Mouse (Mus musculus) brain, embryonic 14.5 days (tissue): ENCODE measurements around the gene Fras1. TPM values are rescaled to one million over a fixed set of nuclear protein-coding genes. Genes with fewer than 3 reads are reported as not detected.
A peak's percentile ranks its signal among the peaks of the same experiment; 100 is the strongest.

Experiments used
- DNase-seq: peaks from one replicate; pipeline ENCODE4 v3.0.0-alpha.2; 2011; ENCODE audit warnings: low read depth
- CTCF ChIP-seq: fragments of 200-500 bp; IDR thresholded peaks from 2 replicates; pipeline ENCODE4 v1.5.1; 2012; ENCODE audit warnings: inconsistent platforms, mild to moderate bottlenecking, moderate library complexity, borderline replicate concordance; ENCODE audit not compliant: insufficient read depth, insufficient read length; ENCODE audit errors: extremely low read depth
- POLR2A ChIP-seq: fragments of 200-500 bp; IDR thresholded peaks from 2 replicates; pipeline ENCODE4 v1.6.1; 2012; ENCODE audit warnings: mild to moderate bottlenecking, inconsistent platforms, borderline replicate concordance; ENCODE audit not compliant: poor library complexity, insufficient read depth, insufficient read length, severe bottlenecking; ENCODE audit errors: extremely low read depth
- polyA plus RNA-seq: library from polyadenylated mRNA; depleted of rRNA; stranded (reverse); fragments of >200 nt; gene quantifications from 2 replicates; pipeline ENCODE4 v1.2.3, GENCODE M21; 2012

Fras1 gene
- polyA plus RNA-seq, 1 experiment, result 5.9 TPM

GRCm38 (mm10) chr5:96584730-96585129 is 211.0 kb downstream of the Fras1 start:
- no peak for DNase-seq
- no peak for TF ChIP-seq POLR2A
- TF ChIP-seq CTCF, result no peak

GRCm38 (mm10) chr5:96590621-96591020 is 216.9 kb downstream of the Fras1 start:
- TF ChIP-seq POLR2A, result no peak
- DNase-seq, result no peak

DNA sequence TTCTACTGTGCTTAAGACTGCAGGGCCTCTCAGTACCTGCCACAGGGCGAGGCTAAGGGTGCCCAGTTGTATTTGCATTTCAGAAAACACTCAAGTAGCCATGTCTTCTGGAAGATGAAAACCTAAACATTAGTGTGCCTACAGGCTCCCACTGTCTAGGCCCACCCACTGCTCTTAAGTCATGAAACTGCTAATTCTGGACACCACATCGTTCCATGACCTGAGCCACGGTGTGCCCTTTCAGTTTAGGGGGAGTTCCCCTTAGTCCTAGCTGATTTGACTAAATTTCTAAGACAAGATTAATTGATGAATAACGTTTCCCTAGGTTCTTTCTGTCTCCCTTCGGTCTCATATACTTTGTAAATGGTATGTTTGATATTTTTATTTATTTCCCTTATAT is 222.0 kb downstream of the Fras1 start:
- no peak for DNase-seq
- TF ChIP-seq POLR2A (no peak), CTCF (no peak)

DNA sequence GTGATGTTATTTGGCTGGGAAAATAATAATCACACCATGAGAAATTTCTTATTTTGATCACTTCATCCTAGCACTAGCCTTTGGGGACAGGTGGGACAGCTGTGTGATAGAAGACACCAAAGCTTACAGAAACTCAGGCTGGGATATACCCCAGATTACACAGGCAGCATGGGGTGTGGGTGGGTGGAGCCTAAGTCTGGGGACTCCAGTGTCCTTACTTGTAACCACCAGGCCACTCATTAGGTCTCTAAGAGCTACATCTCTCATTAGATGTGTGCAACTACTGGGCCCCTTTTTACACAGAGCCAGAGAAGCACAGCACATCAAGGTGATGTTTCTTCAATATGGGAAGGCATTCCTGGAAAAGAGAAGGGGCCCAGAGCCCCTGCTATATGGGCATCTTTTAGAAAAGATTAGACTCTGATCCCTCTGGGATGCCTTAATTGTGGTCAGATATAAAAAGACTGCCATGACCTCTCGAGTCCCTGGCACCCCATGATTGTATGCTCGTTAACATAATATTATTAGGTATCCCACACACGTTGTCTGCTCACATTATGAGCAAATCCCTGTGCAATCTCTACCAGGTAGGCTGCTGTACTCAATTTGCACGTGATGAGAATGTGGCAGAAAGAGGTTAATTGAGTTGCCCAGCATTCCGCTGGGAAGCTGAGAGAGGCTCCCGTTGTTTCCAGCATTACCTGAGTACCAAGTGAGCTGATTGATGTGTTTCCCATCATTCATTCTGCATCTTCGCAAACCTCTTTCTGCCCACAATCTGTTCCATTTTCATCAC is 230.4 kb downstream of the Fras1 start:
- TF ChIP-seq CTCF (no peak), POLR2A (no peak)
- peak; percentile 68 for DNase-seq

GRCm38 (mm10) chr5:96608036-96608435 is 234.3 kb downstream of the Fras1 start:
- no peak for DNase-seq
- no peak for TF ChIP-seq CTCF
- no peak for TF ChIP-seq POLR2A

DNA sequence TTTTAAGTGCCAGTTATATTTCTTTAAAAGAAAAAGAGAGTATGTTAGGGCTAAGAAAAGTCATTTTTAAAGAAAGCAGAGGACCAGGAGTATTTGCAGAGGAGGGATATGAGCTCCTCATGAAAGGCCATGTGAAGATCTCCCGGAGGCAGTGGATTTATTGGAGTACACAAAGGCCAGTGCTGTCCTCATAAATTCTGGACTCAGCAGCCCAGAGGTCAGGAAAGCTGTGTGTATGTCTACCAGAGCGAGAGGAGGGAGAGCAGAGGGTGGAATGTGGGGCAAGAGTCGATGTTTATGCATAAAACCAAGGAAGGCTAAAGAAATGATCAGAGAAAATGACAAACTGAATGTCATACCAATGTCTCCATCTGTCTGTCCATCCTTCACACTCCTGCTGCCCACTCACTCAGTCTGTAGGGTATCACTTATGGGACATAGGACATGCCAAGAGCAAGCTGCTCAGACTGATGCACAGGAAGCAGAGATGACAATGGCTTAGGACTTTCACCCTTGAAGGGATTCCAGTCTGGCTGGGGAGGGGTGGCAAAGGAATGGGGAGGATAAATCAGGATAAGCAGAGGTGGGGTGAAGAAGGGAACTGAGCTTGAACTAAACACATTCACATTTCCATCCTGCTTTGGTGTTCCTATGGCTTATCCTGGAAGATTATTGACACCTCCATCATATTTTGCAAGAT is 235.0 kb downstream of the Fras1 start:
- DNase-seq, result no peak
- TF ChIP-seq CTCF (no peak), POLR2A (no peak)

DNA sequence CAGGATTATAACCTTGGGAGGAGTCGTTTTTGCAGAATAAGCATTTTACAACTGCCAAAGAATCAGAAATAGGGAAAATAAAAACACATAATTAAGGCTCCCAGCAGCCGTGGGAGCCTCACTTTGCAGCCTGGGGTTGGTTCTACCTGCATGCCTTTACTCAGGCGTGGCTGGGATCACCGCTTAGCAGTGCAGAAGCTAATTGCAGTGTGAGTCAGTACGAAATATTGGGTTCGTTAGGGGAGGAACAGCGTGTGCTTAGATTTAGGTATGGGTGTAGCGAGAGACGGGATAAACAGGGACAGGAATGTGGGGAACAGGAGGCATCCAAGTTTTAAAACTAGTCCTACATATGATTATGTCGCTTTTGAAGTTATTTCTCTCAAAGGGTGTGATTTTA is 238.3 kb downstream of the Fras1 start:
- DNase-seq, result no peak
- TF ChIP-seq CTCF (no peak), POLR2A (no peak)

DNA sequence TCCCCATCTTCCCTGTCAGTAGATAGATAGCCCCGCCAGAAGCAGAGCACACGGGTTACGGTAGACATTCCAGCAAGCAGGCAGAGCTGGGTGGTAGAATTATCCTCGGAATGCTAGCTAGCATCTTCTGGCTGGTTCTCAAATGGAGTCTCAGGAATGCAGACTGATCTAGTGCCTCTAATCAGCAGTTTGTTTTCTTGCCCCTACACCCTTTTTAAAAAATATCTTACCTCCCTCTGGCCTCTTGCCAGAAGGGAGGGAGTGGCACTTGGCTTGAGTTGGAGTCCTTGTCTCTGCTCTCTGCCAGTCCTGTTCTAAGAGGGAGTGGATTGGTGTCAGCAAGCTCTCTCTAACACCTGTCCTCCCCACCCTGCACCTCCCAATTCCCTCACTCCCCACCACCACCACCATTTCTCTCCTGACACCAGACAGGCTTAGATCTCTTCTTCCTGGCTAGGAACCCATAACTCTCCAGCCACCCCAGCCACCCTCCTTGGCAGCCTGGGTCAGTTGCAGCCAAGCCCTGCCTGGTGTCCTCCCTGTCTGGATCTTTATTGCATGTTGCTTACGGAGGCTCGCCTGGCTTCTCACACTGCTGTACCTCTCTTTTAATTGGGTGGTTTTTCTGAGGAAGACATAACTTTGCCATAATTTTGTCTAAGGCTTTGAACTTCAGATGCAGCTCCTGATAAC is 243.3 kb downstream of the Fras1 start:
- no peak for DNase-seq

DNA sequence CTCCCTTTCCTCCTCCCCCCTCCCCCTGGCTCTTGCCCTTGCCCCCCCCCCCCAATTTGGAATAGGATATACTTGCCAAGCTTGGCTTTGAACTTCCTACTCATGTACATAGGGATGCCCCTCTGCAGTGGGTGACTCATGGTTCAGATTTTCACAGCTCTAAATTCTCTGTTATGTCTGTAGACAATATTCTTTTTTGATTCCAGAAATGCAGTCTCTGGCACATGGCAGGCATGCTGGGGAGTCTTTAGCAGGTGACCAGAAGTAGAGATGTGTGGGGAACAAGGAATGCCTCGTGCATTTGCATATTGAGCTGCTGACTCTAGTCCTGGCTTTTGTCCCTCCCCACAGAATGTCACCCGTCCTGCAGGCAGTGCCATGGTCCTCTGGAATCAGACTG is 244.3 kb downstream of the Fras1 start:
- TF ChIP-seq CTCF (no peak), POLR2A (no peak)
- DNase-seq, result no peak

More for the DNA sequence above, 243.3 kb downstream of the Fras1 start:
- no peak for TF ChIP-seq POLR2A
- TF ChIP-seq CTCF, result no peak

DNA sequence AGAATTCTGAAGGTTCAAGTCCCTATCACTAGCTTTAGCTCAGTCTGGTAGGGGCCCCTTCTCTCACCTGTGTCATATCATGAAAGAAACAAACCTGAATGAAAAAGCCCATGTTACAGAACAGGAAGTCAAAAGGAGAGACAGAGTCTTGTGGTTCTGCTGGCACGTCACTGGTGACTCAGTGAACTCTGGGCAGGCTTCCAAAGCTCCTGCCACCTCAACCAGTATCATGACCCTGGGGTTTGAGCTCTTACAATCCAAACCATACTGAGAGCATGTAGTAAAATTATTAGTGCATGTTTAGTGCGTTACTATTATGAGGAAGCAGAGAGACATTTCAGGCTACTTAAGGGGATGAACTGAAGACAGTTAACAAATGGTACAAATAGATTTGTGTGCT is 246.5 kb downstream of the Fras1 start:
- TF ChIP-seq POLR2A (no peak), CTCF (no peak)
- DNase-seq, result no peak

- no peak for DNase-seq
- TF ChIP-seq POLR2A (no peak), CTCF (no peak)
Measured at GRCm38 (mm10) chr5:96620618-96621017, 246.9 kb downstream of the Fras1 start.

DNA sequence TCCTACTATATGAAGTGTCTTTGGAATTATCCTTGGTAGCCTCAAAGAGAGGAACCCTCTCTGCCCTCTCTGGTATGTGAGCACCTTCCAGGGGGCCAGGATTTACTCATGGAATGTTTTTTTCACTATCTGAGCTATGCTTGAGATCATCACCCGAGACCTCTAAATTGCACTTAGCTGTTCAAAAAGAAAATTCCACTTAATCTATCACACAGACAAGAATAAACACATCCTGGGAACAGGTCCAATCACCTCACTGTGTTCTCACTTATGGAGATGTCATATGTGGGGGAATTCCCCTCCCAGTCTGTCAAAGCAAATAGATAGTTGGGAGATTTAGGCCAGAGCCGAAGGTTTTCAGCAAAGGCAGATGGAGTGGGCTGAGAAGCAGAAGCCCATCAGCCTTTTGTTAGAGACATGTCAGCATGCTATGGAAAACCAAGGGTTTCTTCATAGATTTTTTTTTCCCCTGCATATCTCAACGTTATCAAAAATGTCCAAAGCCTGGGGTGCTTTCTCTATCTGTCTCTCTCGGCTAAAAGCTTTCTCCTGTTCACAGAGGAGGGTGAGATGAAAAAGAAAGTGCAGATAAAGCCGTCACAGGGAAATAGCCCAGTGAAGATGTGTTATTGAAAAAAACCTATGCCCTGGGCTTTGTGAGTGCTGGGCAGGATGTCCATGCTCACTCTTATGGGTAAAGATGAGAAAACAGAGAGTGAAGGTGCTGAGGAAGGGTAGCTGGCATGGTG is 249.0 kb downstream of the Fras1 start:
- peak; percentile 31 for DNase-seq

More for the DNA sequence above, 249.0 kb downstream of the Fras1 start:
- no peak for TF ChIP-seq CTCF
- no peak for TF ChIP-seq POLR2A
